Mouse (Mus musculus) right cerebral cortex, adult 18-20 months (tissue): ENCODE data around the gene Abca1.

Experiments
- DNase-seq: peaks from one replicate; pipeline ENCODE4 v3.0.0; 2022; ENCODE audit warnings: mixed read lengths

Gene Abca1

GRCm38 (mm10) chr4:52986266-52986665 lies 173.4 kb downstream of the Abca1 start:
- no peak for DNase-seq

GRCm38 (mm10) chr4:52985216-52985615 lies 174.5 kb downstream of the Abca1 start:
- DNase-seq = peak; percentile 10
